Mouse (Mus musculus) thymus, adult 2 months (tissue): ENCODE measurements around the gene Ramp3.

Experiments
- CTCF ChIP-seq: fragments of 200-500 bp; IDR thresholded peaks from 2 replicates; pipeline ENCODE4 v1.5.1; 2012; ENCODE audit warnings: mild to moderate bottlenecking, control low read depth, low read length, moderate library complexity, borderline replicate concordance; ENCODE audit not compliant: control insufficient read depth, poor library complexity, insufficient read depth; ENCODE audit errors: extremely low read depth
- POLR2A ChIP-seq: fragments of 200-500 bp; IDR thresholded peaks from 2 replicates; pipeline ENCODE4 v1.6.1; 2012; ENCODE audit warnings: mild to moderate bottlenecking, low read length, control low read depth, moderate library complexity; ENCODE audit not compliant: control insufficient read depth, poor library complexity, insufficient read depth; ENCODE audit errors: extremely low read depth

DNA sequence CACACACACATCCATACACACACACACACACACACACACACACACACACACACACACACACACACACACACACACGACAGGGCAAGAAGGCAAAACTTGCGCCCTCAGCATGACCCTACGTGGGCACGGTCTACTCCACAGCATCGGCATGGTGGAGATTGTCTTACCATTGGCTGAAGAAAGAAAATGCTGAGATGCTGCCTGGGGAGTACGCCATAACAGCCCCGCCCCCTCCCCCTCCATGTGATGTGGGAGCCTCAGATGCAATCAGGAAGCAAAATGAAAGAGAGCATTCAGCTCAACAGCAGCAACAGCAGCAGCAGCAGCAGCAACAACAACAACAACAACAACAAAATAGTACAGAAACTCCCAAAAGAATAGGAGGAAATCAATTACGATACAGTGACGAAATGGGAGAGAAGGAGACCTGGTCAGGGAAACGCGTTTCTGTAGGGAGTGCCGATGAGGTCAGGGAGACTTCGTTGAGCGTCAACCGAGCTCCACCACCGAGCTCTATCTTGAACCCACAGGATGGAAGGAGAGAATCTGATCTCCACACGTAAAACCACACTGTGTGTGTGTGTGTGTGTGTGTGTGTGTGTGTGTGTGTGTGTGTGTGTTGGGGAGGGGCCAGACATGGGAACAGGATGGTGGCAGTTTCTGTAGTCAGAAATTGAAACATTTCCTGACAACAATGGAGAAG, 21.5 kb downstream of the Ramp3 start:
- TF ChIP-seq POLR2A (no peak), CTCF (no peak)
